Mouse (Mus musculus): ENCODE measurements around the gene Gm5447.

Gene Gm5447

DNA sequence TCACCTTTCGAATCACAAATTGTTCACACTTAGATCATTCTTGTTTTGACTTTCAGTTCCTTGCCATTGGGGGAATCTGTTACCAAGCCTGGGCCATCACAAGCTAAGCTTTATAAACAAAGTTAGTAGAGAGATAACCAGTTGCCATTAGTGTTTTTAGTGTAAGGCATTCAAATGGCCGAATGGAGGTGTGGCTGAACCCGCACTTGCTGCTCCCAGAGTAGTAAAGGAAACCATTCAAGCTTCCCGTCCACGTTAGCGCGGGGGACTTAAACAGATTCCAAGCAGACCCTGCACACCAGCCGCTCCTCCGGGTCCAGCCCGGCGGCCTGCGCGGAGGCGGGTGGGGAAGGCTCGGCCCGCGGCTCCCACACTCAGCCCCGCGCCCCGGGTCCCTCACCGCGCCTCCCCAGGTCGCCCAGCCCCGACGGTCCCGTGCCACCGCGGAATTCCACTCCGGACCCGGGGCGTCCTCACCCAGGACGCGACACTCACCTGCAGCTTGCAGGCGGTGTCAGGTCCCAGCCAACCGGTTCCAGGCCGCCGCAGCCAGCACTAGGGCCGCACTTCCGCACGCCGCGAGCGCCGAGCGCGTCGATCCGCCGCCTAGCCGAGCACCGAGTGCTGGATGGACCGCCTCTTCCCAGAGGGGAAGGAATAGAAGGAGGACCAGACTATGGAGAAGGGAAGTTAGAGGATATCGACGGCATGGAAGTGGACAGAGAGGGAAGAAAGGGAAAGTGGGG is at the start of gene Gm5447, which contains the start of gene Exoc2:
Gene Gm5447 (plus strand): TSS at position 704 of the 746 bp plus-strand sequence.
Gene Exoc2 (minus strand): TSS at position 593 of the 746 bp plus-strand sequence.
- DNase-seq (ENCODE audit: low spot score), result peak; percentile 95

- DNase-seq (ENCODE audit: low spot score), result no peak
These were observed 49.7 kb upstream of the Gm5447 start for GRCm38 (mm10) chr13:30924269-30924668.

- no peak for DNase-seq (ENCODE audit: low spot score)
These were observed 44.9 kb upstream of the Gm5447 start for GRCm38 (mm10) chr13:30929119-30929518.

GRCm38 (mm10) chr13:30931613-30932012 is 42.4 kb upstream of the Gm5447 start:
- no peak for DNase-seq (ENCODE audit: low spot score)

DNA sequence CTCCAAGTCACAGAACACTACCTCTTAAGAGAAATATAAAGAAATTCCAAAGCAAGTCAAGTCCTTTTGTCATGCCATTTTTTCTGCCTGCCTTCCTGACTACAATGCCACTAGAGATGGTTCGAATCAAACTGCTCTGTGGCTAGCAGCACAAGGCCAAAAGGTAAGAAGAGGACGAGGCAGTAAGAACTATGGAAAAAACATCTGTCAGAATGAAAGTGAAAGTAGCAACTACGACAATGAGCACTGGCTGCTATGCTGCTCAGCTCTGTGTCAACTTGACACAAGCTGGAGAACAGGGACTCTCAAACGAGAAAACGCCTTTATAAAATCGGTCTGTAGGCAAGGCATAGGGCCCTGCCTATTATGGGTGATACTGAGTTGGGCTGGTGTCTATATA is 41.0 kb upstream of the Gm5447 start:
- no peak for DNase-seq (ENCODE audit: low spot score)

- DNase-seq (ENCODE audit: low spot score), result no peak
These were observed 28.2 kb upstream of the Gm5447 start for GRCm38 (mm10) chr13:30945788-30946187.

GRCm38 (mm10) chr13:30947129-30947528 is 26.9 kb upstream of the Gm5447 start:
- no peak for DNase-seq (ENCODE audit: low spot score)

- no peak for DNase-seq (ENCODE audit: low spot score)
These were observed 26.5 kb upstream of the Gm5447 start, which contains the start of gene Hus1b for GRCm38 (mm10) chr13:30947540-30947939. Gene Hus1b (minus strand): TSS chr13:30947759.

DNA sequence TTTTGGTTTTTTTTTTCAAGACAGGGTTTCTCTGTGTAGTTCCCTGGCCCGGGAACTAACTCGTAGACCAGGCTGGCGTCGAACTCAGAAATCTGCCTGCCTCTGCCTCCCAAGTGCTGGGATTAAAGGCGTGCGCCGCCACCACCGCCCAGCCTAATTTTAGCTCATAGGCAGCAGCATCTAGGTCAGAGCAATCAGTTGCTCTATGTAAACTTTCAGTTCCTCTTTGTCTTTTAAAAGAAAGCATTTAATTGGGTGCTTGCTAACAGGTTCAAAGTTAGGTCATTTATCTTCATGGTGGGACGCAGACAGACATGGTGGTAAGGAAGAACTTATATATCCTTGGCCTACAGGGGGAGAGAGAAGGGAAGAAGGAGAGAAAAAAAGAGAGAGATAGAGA is 24.8 kb upstream of the Gm5447 start:
- DNase-seq (ENCODE audit: low spot score), result no peak

- no peak for DNase-seq (ENCODE audit: low spot score)
These were observed 22.0 kb upstream of the Gm5447 start for GRCm38 (mm10) chr13:30952044-30952443.

DNA sequence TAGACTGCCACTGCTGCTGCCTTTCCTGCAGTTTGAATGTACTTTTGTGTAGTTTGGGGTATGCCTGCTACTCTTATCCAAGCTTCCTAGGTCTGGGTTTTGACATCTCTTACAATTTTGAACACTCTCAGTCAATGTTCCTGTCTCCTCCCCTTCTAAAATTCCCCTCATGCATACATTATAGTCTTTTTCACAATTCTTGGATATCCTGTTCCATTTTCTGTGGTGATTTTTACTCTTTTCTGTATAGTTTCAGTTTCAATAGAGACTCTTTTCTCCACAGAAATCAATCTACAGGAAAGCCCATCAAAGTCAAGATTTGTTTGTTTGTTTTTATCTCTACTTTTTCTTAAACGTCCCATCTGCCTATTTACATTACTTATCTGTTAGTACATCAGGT is 20.4 kb upstream of the Gm5447 start:
- DNase-seq (ENCODE audit: low spot score), result no peak

DNA sequence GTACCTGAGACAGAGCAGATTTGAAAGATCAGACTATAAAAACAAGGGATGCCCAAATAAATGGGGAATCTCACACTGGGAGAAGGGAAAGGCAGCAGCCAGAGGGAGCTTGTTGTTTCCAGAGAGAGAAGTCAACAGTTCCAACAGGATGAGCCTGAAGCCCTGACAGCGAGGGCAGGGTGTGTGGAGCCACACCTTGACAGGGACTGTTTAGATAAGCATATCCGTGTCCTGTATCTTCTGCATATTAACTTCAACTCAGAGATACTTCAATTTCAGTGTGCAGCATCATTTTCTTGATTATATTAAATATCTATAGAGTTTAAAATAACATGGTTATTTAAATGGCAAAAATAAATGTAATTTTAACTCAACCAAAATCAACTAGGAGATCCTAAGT is 13.3 kb upstream of the Gm5447 start:
- no peak for DNase-seq (ENCODE audit: low spot score)

DNA sequence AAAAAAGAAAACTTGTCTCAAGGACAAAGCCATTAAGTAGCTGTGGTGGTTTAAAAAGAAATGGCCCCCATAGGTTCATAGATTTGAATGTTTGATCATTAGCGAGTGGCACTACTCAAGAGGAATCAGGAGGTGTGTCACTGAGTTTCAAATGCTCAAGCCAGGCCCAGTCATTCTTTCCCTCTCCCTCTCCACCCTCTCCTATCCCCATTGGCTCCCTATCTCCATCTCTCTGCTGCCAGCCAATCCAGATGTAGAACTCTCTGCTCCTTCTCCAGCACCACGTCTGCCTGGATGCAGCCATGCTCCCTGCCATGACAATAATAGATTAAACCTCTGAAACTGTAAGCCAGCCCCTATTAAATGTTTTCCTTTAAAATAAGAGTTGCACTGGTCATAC is 12.1 kb upstream of the Gm5447 start:
- DNase-seq (ENCODE audit: low spot score), result no peak

DNA sequence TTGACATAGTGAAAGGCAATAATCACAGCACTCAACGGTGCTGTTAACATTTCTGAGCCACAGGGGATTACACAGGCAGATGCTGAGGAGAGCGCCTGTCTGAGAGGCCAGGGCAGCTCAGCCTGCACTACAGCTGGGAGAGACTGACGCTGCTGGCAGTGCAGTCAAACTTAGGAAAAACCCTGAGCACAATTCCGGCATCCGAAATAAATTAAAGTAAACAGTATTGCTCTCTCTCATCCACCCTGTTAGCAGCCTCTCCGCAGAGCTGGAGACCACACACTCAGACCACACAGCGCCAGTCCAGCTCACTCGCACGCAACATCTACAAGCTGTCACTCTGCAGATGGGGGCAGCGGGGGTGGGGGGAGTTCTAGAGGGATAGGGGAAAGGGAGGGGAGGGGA is 7.5 kb upstream of the Gm5447 start:
- peak; percentile 78 for DNase-seq (ENCODE audit: low spot score)

- DNase-seq (ENCODE audit: low spot score), result no peak
These were observed 5.7 kb upstream of the Gm5447 start for GRCm38 (mm10) chr13:30968311-30968710.

GRCm38 (mm10) chr13:30971047-30971446 is 3.0 kb upstream of the Gm5447 start:
- no peak for DNase-seq (ENCODE audit: low spot score)

DNA sequence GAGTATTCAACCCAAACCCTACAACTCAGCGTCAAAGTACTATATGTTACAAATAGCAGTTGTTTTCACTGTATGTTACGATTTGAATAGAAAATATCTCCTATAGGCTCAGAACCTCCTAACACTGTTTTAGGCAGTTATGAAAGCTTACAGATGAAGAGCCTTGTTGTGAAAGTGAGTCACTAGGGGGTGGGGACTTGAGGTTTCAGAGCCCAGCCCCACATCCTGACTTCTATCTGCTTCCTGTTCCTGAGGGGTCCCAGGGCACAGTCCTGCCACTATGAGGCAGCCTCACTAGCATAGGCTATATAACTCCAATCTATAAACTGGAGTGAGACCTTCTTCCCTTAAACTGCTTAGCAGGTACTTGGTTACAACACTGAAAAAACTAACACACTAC is 1.9 kb upstream of the Gm5447 start:
- DNase-seq (ENCODE audit: low spot score), result peak; percentile 8

GRCm38 (mm10) chr13:30974247-30974630 is 235 bp downstream of the Gm5447 start:
- DNase-seq (ENCODE audit: low spot score), result no peak

GRCm38 (mm10) chr13:30976536-30977084 is 2.6 kb downstream of the Gm5447 start:
- DNase-seq (ENCODE audit: low spot score), result no peak

DNA sequence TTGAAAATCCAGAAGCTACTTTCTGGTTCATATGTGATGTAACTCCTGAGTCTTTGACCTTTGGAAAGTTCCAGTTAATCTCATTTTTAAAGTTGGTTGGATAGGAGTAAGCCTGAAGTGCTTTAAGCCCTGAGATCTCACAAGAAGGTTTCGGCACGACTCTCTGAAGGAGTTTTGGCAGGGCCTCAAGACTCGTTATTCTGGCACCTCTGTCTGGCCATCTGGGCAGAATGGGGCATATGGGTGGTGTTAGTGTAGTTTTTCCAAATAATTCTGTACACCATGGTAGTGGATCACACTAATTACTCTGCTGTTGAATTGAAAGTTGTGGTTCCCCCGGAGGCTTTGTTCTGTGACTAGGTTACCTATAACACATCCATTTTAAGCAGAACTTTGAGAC is 4.2 kb downstream of the Gm5447 start:
- no peak for DNase-seq (ENCODE audit: low spot score)

GRCm38 (mm10) chr13:30981666-30982065 is 7.7 kb downstream of the Gm5447 start:
- DNase-seq (ENCODE audit: low spot score), result peak; percentile 73

DNA sequence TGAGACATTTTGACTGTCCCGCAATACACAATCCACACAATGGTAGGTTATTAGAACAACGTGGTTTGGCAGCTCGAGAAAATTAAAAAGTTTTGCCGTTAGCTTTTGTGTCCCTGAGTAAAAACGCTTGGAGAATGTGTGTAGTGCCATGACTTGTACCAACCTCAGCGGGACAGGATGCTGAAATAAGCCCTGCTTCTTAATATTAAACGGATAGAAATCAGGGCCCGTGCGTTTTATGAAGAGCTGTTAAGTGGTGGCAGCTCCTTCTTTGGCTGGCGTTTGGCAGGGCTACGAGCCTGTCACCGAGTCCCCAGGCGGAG is 11.2 kb downstream of the Gm5447 start:
- no peak for DNase-seq (ENCODE audit: low spot score)

DNA sequence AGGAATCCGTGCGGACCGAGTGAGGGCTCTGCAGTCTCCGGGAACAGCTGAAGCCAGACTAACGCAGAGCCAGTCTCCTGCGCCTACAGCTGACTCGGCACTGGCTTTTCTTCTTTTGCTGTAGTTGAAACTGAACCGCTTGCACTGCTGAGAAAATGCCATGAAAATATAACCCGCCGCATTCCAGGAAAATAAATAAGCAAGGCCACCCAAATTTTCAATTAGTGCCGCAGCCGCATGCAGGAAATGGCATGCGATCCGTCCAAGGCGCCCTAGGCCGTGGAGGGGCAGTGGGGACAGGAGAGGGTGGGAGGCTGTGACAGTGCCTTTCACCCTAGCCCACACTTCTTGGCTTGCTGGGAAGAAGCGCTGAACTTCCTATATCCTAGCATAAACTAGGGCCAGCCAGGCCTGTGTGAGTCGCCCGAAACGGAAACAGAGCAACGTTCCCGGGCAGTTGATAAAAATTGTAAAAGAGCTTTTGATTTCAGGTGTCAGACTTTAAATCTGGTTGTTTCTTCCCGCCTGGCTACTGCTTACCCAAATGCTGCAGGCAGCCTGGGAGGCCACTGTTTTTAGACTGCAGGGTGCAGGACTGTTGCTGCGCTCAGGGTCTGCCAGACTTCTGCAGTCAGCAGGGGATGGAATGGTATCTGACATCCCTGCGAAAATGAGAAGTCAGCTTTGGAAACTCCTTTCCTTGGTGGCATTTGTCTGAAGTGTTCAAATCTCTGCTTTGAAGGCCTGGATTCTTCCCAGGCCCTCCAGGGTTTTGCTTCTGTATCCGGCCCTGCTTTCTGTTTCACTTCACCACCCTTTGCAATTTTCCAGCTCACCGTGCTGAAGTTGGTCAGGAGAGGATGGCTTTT is 11.8 kb downstream of the Gm5447 start:
- peak; percentile 68 for DNase-seq (ENCODE audit: low spot score)

Measured in embryo, embryonic 10 days (tissue).